Mouse (Mus musculus): ENCODE measurements around the gene Krt23.
A peak's percentile ranks its signal among the peaks of the same experiment; 100 is the strongest.

Krt23 gene

GRCm38 (mm10) chr11:99492733-99493573 lies at the start of gene Krt23:
Gene Krt23 (minus strand): TSS chr11:99493137.
- DNase-seq (ENCODE audit: low spot score in 2 of 2), result no peak

- DNase-seq (ENCODE audit: low spot score in 2 of 2), result peak in 1 of 2 experiments; percentile 27
Measured at GRCm38 (mm10) chr11:99539721-99540120, 46.8 kb upstream of the Krt23 start.

DNA sequence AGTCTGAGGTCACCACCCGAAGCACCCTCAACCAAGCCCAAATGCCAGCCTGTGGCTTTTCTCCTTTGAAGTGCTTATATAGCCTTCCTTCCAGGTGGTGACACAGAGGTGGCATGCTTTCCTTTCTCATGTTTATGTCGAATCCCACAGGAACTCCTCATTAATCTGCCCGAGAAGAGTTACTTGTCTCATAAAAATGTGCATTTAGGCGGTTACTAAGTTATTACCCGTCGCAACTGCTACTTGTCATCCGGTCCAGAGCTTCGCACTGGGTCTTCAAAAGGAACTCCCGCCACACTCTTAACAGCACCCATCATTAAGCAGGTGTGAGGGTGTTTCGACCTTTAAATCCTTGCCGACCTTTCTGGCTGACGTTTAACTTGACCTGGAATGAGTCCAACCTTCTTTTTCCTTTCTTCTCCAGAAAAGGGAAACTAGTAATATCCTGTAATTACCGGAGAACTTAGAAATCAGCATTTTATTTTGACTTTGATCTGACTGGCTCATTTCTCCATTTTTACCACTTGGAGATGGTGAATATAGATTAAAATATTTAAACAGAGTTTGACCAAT lies 28.4 kb upstream of the Krt23 start, which contains the start of gene Krt39:
Krt39 (minus strand) TSS at position 51 of the 573 bp plus-strand sequence.
- DNase-seq (ENCODE audit: low spot score in 2 of 2), result no peak

GRCm38 (mm10) chr11:99514098-99514497 lies 21.2 kb upstream of the Krt23 start:
- DNase-seq (ENCODE audit: low spot score in 2 of 2), result no peak

DNA sequence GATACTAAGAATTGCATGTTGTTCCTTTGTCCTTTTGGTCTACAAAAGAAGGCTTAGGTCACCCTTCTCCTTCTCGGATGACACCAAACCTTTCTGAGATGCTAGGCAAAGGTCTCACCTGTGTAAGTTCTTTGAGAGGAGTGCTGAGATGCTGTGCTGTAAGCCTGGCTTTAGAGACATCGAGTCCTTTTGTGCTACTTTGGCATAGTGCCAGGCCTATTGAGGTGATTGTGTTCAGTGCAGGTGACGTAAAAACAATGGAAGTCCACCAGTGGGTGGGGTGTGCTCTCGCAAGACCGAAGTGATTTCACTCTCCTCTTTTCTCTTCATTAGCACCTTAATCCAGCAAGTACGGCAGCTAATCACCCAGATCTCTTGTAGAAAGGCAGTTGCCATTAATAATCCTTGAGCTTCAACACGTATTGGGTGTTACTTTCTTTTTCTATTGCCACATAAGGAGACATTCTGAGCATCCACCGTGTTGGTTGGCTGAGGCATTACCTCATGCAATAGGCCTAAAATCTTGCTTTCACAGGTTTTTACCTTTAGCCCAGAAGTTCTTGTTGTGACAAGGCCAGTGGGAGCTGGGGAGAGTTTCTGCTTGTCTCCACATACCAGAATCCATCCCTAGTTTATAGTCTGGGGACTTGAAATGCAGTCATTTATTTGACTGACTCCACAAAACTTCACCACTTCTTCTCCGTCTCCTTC lies 7.3 kb upstream of the Krt23 start:
- DNase-seq (ENCODE audit: low spot score in 2 of 2), result no peak

DNA sequence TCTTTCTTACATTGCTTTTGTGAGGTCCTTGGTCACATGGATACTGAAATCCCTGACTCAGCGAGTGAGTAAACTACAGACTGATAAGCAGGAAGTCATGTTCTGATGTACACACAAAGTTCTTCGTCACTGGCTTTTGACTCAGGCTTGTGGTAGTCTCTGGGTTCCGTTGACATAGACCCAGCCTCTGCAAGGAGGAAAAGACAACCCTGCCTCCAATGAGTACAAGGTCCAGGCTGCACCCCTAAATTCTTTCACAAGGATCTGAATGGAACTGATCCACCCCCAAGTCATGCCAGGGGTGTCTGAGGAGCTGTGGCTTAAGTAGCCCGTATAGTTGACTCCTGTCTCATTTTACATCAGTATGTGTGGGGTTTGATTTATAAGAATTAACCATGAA lies 3.5 kb upstream of the Krt23 start:
- DNase-seq (ENCODE audit: low spot score in 2 of 2), result no peak

DNA sequence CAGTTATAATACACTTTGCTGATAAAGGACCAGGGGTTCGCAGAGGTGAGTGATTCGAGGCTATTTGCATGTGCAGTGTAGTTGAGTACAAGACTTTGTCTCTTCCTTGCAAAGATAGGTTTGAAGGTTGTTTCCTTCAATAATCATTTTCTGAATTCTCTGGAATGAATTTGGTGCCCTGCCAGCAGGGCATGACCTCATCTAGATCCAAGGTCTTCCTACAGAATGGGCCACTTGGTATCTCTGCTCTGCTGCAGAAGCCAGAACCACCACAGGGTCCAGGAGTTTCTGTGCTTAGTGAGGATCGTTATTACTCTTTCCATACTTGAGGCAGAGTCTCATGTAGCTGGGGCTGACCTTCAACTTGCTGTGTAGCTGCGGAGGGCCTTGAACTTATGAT lies 1.8 kb upstream of the Krt23 start:
- DNase-seq (ENCODE audit: low spot score in 2 of 2), result no peak

- DNase-seq (ENCODE audit: low spot score in 2 of 2), result no peak
Measured at GRCm38 (mm10) chr11:99493574-99493850, 575 bp upstream of the Krt23 start.

DNA sequence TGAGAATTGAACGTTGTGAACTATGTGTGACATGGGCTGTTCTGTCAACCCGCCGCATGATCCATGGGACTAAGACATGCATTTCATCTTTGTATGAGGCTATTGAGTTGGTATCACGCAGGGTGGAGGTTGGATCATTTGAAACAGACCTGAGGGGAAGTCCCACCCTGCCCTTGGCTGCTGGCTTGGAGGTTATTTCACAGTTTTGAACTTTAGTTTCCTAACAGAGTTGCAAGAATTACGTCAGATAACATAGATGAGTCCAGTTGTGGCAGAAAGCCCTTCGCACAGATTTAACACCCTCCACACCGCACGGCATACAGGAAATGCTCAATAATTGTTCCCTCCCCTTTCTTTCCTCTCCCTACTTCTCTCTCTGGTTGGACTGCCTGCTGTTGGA lies 1.9 kb downstream of the Krt23 start:
- DNase-seq (ENCODE audit: low spot score in 2 of 2), result no peak

- DNase-seq (ENCODE audit: low spot score in 2 of 2), result no peak
Measured at GRCm38 (mm10) chr11:99490624-99491023, 2.3 kb downstream of the Krt23 start.

DNA sequence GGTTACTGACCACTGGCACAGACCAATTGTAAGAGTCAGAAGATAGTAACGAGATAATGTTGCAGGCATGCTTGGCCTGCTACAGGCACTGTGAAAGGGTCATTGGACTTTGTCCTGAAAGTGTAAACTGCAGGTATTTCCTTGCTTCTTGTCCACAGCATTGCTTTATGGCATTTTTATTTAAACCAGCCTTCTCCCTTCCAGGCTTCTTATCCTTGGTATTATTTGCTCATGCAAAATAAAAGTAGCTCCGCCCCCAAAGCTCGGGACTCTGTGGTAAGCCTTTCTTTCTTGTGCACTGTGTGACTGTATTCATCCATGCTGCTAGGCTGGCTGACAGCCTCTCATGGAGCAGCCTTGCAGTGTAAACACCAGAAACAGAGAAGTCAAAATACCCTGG lies 3.7 kb downstream of the Krt23 start:
- DNase-seq (ENCODE audit: low spot score in 2 of 2), result no peak

GRCm38 (mm10) chr11:99474981-99475380 lies 18.0 kb downstream of the Krt23 start:
- no peak for DNase-seq (ENCODE audit: low spot score in 2 of 2)

DNA sequence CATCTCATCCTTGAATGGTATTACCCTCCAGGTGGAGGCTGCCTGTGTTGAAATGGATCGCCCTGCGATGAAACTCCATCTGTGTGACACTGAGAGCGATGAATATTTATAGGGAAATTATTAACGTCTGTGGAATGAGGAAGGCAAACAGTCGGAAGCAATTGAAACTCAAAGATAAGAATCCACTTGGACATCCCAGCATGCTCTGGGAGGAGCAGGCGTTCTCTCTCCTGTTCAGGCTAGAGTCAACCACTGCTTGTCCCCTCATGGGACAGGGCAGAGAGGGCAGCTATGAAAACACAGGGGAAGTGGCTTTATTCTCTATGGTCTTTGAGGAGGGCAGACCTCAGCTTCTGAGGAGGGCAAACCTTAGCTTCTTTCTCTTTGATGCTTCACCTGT lies 19.5 kb downstream of the Krt23 start:
- no peak for DNase-seq (ENCODE audit: low spot score in 2 of 2)

DNA sequence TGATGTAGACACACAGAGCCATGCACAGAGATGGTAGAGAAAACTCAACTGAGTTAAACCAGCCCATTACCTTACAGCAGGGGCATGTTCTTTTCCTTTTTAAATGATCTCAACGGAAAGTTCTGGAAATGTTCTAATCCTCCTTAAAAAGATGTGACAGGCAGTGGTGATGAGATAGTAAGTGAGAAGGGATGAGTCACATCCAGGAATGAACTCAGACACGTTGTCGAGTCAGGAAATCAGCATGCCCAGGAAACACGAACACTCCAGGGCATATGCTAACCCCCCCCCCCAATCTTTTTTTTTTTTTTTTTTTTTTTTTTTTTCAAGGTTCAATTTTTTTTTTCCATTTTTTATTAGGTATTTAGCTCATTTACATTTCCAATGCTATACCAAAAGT lies 20.5 kb downstream of the Krt23 start:
- no peak for DNase-seq (ENCODE audit: low spot score in 2 of 2)

GRCm38 (mm10) chr11:99471946-99472345 lies 21.0 kb downstream of the Krt23 start:
- no peak for DNase-seq (ENCODE audit: low spot score in 2 of 2)

DNA sequence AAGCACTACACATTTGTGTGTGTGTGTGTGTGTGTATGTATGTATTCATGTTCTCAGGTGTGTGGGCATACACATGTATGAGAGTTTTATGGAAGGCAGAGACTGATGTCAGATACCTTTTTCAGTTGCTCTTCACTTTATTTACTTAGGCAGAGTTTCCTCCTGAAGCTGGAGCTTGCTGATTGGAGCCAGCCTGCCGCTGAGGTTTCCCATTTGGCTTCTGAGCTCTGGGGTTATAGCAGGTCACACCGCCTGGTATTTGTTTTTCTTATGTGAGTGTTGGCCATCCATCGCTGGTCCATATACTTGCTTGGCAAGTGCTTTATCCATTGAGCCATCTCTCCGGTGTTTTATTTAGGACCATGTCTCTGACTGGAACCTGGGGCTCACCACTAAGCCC lies 23.7 kb downstream of the Krt23 start:
- no peak for DNase-seq (ENCODE audit: low spot score in 2 of 2)

DNA sequence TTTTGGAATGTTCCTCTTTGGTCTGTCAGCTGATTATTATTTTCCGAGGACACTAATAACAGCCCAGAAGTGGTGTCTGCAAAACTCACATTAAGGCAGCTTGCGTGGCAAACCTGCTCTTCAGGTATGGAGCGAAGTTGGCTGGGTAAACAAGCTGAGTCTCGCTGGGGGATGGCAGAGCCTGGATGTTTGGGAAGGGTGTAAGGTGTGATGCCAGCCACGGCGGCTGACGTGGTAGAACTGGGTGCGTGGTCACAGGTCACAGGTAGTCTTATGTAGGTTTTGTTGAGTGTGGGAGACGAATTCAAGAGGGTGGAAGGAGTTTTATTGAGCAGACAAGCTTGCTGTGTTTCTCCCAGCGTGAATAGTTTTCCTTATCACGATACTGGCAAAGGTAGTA lies 24.4 kb downstream of the Krt23 start:
- DNase-seq (ENCODE audit: low spot score in 2 of 2), result no peak

- no peak for DNase-seq (ENCODE audit: low spot score in 2 of 2)
Measured at GRCm38 (mm10) chr11:99466316-99466715, 26.6 kb downstream of the Krt23 start.

- peak; percentile 56 to 86 for DNase-seq (ENCODE audit: low spot score in 2 of 2)
Measured at GRCm38 (mm10) chr11:99464836-99465235, 28.1 kb downstream of the Krt23 start.

DNA sequence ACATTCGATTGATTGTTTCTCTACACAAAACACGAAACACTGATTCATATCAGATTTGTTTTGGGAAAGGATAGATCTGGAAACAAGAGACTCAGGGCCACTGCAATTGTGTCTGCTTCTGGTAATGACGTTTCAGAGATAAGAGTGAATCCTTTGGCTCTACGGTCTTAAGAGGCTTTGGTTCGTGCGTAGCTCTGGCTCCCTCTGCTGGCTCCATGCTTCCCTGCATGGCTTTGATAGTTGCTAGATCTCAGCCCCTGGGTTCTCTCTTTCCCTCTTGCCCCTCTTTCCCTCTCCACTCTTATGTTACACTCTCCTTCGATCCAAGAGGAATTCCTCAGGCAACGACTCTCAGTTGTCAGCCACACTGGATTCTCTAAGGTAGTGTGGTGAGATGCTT lies 29.8 kb downstream of the Krt23 start:
- peak in 1 of 2 experiments; percentile 68 for DNase-seq (ENCODE audit: low spot score in 2 of 2)

- no peak for DNase-seq (ENCODE audit: low spot score in 2 of 2)
Measured at GRCm38 (mm10) chr11:99461736-99462135, 31.2 kb downstream of the Krt23 start.

DNA sequence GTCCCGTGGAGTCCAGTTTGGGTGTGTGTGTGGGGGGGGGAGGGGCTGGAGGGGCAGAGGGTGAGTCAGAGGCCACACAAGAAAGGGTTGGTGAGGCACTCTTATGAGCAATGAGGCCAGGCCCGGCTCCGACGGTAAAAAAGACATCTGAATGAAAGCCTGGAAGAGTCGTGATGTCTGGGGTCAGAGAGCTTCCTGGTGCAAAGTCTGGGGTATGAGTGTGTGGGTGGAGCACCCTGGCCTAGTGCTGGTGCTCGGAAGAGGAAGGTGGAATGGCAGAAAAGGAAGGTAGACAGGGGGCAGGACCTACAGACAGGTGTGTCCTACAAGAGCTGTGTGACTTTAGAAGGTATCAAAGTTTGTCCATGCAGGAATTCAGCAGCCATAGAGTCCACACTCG lies 34.0 kb downstream of the Krt23 start:
- no peak for DNase-seq (ENCODE audit: low spot score in 2 of 2)

GRCm38 (mm10) chr11:99454759-99455158 lies 38.2 kb downstream of the Krt23 start:
- no peak for DNase-seq (ENCODE audit: low spot score in 2 of 2)

Data from urinary bladder, postnatal 4 days (tissue).